Mouse (Mus musculus) retina, postnatal 7 days (tissue): ENCODE data around the gene Usp49.
"Not testable (repeated sequence)": the region's sequence is repeated elsewhere in the genome, so short reads cannot be mapped to it uniquely, and the experiment has no call there.

Experiments used
- DNase-seq: peaks from one replicate; pipeline ENCODE4 v3.0.0-alpha.2; 2012; ENCODE audit warnings: low read depth, low spot score

The Usp49 gene

GRCm38 (mm10) chr17:47609182-47609581 is 21.3 kb upstream of the Usp49 start:
- DNase-seq: no peak

DNA sequence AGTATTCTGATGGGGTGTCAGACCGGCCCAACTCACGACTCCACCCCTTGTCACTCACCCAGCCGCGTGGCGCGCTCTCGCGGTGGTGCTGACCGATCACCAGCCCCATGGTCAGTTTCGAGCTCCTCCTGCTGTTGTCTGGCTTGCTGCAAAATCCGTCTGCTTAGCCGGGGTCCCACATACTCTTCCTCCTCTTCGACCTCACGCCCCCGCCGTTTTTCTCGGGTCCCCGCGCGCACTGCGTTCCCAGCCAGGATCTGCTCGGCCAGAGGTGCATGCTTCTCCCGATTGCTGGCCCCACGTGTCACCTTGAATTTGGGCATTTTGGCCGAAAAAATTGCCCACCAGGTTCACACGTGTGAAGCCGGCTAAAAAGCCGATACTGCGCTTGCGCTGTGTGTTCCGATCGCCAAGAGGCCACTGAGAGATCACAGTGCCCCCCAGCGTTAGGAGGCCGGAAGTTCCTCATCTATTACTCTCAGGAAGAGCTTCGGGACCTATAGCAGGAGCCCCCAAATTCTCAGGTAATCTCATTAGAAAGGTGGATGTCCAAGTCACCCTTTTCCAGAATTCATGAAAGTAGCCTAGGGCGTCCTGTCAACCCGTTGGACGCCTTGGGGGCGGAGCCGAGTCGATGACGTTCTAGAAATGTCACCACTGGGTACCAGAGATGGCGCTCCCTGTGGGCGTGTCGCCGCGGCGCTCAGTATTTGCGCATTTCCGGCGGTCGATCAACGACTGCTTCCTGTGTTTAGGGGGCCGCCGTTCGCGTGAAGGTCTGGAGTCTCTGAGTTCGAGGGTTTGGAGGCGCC is 19.4 kb upstream of the Usp49 start, which contains the start of the genes Bysl, Med20 and Gm20517:
TSS of gene Bysl (minus strand) at position 644 of the 812 bp plus-strand sequence.
TSS of gene Med20 (plus strand) at position 734 of the 812 bp plus-strand sequence.
TSS of gene Gm20517 (plus strand) at position 741 of the 812 bp plus-strand sequence.
- DNase-seq: peak; percentile 95

DNA sequence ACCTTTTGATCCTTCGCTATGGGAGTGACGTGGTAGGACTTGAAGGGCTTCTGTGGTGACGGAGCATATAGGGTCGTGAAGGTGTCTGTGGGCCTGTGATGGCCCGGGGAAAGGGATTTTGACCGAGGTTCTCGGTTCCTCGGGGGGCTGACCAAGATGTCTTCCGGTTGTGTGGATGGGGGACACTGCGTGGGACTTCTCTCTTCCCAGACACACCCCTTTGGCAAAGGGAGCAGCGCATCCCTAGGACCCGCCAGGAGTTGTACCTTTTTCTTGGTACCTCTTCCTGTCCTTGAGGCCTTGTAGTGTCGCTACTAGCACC is 18.9 kb upstream of the Usp49 start:
- no peak for DNase-seq

DNA sequence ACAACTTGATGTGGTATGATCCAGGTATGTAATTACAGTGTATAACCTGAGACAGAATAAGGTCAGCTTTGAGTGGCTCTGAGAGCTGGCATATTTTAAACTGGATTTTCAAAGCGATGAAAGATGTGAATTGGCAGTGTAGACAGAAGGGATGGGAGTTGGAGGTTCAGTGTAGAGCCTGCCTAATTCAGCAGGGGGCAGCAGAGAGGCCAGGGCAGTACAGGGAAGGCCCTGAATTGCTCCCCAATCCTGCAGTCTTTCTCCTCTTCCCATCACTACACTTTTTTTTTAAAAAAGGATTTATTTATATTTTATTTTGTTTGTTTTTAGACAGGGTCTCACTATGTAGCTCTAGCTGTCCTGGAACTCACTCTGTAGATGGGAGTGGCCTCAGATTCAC is 16.5 kb upstream of the Usp49 start:
- DNase-seq: no peak

- no peak for DNase-seq
These were observed 14.4 kb upstream of the Usp49 start for GRCm38 (mm10) chr17:47616119-47616518.

DNA sequence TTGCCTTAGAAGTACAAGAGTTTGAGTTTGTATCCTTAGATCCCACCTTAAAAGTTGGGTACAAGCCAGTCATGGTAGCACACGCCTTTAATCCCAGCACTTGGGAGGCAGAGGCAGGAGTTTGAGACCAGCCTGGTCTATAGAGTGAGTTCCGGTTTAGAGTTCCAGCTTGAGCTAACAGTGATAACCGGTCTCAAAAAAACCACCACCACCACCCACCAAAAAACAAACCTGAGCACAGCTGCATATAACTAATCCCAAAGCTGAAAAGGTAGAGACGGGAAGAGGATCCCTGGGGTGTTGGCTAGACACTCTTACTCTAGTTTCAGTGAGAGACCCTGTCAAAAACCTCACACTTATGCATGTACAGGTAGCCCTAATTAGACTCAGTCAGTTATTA is 13.8 kb upstream of the Usp49 start:
- no peak for DNase-seq

GRCm38 (mm10) chr17:47617605-47618307 is 12.7 kb upstream of the Usp49 start:
- DNase-seq: no peak

DNA sequence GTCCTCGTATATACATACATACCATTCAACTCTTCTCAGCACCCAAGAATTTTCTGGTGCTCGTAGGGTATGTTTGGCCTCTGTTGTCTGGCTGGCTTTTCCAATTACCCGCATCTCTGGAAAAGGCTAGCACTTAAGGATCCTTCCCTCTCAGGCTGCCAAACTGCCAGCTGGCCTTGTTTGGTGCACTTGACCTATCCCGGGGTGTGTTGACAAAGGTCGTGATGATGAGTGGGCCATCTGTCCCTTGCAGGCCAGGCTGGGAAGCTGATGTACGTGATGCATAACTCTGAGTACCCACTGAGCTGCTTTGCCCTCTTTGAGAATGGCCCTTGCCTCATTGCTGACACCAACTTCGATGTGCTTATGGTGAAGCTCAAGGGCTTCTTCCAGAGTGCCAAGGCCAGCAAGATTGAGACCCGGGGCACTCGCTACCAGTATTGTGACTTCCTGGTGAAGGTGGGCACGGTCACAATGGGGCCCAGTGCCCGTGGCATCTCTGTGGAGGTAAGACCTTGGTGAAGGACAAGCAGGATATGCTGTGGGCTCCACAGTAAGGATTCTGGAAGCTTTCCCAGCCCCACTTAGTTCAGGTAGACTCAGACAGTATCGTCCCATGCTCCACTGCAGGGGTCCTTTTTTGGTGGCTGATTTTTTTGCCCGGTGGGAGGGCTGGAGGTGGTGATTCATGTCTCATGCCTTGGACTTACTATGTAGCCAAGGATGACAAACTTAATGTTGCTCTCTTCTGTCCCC is 11.8 kb upstream of the Usp49 start:
- no peak for DNase-seq

DNA sequence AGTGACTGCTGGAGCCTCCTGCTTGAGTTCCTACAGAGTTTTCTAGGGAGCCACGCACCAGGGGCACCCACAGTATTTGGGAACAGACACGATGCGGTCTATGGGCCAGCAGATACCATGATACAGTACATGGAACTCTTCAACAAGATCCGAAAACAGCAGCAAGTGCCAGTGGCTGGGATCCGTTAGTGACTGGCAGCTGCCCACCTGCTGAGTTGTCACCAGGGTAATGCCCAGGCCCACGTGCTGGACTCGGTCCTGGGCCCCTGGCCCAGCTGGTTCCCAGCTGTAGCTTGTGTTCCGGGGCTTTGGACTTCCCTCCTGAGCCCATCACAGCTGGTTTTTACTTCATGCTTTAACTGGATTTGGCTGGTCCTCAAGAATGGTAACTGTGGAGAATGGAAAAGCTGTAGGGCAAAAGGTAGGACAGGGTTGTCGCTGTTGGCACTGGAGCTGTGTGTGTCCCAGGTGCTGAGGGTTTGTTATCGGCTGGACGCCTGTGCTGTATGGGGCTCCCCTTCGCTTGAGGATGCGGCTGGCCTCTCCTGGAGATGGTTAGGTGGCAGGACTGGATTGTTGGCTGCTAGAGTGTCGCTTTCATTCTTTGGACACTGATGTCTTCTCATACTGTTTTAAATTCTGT is 7.5 kb upstream of the Usp49 start:
- no peak for DNase-seq

GRCm38 (mm10) chr17:47624572-47624971 is 5.9 kb upstream of the Usp49 start:
- DNase-seq: not testable (repeated sequence)

DNA sequence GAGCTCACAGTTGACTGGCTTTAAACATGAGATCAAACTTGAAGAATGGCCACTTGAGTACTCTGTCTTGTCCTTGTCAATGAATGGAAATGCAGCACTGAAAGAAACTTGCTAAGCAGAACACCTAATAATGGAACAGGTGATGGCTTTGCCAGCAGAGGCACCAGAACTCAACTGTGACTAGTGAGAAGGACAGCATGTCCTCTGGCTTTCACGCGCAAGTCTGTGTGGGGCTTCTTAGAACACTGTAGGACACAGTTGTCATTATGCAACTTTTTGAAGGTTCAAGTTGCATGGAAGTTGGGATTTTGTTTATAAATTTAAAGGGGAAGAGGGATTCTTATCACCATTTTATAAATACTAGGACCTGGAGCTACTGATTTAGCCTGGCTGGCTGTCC is 5.4 kb upstream of the Usp49 start:
- no peak for DNase-seq

GRCm38 (mm10) chr17:47626031-47626430 is 4.5 kb upstream of the Usp49 start:
- no peak for DNase-seq

DNA sequence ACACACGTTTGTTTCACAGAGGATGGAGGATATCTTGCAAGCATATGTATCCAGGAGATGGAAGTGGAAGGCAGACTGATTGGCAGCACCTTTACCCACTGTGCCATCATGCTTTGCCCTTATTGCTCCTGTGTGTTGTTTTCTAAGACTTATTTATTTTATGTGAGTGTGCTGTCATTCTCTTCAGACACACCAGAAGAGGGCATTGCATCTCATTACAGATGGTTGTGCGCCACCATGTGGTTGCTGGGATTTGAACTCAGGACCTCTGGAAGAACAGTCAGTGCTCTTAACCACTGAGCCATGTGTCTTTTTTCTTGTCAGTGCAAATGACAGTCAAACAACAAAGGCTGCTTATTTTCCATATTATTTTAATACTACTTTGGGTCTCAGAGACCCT is 2.7 kb upstream of the Usp49 start:
- DNase-seq: no peak

- DNase-seq: peak; percentile 90
These were observed 1.4 kb upstream of the Usp49 start for GRCm38 (mm10) chr17:47628851-47629676.

GRCm38 (mm10) chr17:47629717-47630677 is 493 bp upstream of the Usp49 start:
- no peak for DNase-seq

GRCm38 (mm10) chr17:47632181-47632840 is 1.8 kb downstream of the Usp49 start:
- DNase-seq: no peak

GRCm38 (mm10) chr17:47633999-47634770 is 3.7 kb downstream of the Usp49 start:
- no peak for DNase-seq

- no peak for DNase-seq
These were observed 12.5 kb downstream of the Usp49 start for GRCm38 (mm10) chr17:47642992-47643391.
